Mouse (Mus musculus) liver, adult 2 months (tissue): ENCODE measurements around the gene Nrxn3.

Source experiments
- CTCF ChIP-seq: fragments of 200-500 bp; IDR thresholded peaks from 2 replicates; pipeline ENCODE4 v1.5.1; 2011; ENCODE audit warnings: low read depth, low read length, control low read depth
- POLR2A ChIP-seq: fragments of 200-500 bp; IDR thresholded peaks from 2 replicates; pipeline ENCODE4 v1.6.1; 2011; ENCODE audit warnings: low read length, control low read depth; ENCODE audit not compliant: insufficient read depth; ENCODE audit errors: extremely low read depth

- peak; percentile 49 for TF ChIP-seq CTCF
- no peak for TF ChIP-seq POLR2A
These were observed 782.6 kb downstream of the Nrxn3 start for GRCm38 (mm10) chr12:89505121-89505764.
